Mouse (Mus musculus): ENCODE data around the gene Stard5.

Gene Stard5

DNA sequence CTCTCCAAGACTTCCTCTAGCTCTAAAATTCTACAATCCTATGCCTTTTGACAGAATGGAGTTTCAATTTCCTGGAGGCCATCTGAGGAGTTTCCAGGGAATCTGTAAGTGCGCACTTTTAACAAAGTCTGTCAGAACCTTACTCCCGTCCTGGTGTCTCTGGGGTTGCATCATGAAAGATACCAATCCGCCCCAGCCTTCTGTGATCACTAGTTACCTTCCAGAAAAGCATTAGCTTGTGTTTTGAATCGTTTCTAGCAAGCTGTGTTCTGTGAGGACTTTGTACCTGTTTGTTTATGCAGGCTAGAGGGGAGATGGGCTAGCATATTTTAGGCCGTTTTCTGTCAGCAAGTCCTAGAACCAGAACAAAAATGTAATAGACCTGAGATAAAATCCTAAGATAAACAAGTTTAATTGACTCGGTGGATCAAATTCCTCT, 942 bp downstream of the Stard5 start:
- no peak for DNase-seq (ENCODE audit: low read depth in 2 of 2, low spot score in 2 of 2)

GRCm38 (mm10) chr7:83633856-83634255, 2.1 kb downstream of the Stard5 start:
- no peak for DNase-seq (ENCODE audit: low read depth in 2 of 2, low spot score in 2 of 2)

DNA sequence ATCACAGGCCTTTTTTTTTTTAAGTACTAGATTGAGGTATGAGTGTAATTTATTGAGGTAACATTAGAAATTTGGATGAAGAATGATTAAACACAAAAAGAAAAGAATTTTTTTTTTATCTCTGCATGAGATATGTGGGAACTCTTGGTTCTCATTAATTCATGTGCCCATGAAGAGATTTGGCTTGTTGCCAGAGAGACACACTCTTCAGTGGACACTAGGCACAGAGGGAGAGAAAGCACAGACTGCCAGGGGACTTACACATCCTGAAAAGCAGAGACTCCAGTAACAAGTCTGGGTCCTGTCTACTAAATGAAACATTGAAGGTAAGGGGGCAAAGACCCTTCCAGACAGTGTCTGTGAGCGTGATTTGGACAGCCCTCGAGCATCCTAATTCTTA, 4.0 kb downstream of the Stard5 start:
- DNase-seq (ENCODE audit: low read depth in 2 of 2, low spot score in 2 of 2): no peak

DNA sequence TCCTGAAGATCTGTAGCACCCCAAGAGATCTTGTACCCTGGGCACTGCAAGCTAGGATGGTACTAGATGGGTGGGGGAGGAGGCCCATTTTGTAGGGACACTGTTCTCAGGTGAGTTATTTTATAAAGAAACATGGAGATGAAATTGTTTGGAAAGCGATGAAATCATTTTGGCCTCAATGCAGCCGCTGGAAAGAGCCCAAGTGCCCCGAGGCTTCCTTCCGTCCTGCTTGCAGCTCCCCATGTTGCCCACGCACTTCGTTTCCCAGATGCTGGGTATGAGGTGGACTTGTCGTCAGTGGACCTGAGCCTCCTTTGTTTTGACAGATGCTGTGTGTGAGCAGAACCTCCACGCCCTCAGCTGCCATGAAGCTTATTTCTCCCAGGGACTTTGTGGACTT, 4.7 kb downstream of the Stard5 start:
- DNase-seq (ENCODE audit: low read depth in 2 of 2, low spot score in 2 of 2): no peak

GRCm38 (mm10) chr7:83637781-83638583, 6.2 kb downstream of the Stard5 start:
- no peak for DNase-seq (ENCODE audit: low read depth in 2 of 2, low spot score in 2 of 2)

DNA sequence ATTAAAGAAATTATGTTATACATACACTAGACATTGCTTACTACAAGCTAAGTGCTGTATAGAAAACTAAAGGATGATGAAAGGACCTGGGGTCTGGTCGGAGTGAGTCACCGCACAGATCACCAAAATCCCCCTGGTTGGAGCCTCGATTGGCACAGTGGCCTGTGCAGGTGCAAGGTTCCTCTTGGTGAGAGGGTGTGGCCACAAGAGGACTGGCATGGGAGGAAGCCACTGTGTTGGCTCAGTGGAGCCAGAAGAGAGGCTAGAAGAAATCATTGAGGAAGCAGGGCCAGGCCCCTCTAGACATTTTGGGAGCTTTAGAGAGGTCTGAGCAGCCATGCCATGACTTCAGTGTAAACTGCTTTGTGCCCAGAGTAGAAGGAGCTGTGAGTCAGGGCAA, 7.3 kb downstream of the Stard5 start:
- DNase-seq (ENCODE audit: low read depth in 2 of 2, low spot score in 2 of 2): no peak

DNA sequence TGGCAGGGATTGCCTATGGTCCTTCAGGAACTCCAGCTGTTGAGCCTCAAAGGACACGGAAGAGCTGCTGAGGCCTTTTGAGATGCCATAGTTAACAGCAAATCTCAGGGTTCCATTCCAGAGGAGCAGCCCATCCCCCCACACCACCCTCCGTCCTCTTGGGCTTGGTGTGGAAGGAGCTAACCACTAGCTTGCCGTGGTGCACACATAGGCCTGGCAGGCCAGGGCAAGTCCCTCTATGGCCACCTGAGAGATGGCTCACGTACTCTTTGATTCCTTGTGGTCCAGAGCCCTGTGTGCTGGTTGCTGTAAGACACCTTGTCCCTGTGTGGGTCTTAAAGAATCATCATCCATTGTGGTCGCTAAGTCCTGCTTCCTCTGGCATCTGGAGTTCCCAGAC, 8.8 kb downstream of the Stard5 start:
- no peak for DNase-seq (ENCODE audit: low read depth in 2 of 2, low spot score in 2 of 2)

- no peak for DNase-seq (ENCODE audit: low read depth in 2 of 2, low spot score in 2 of 2)
Observed at GRCm38 (mm10) chr7:83641163-83641562, 9.4 kb downstream of the Stard5 start.

- DNase-seq (ENCODE audit: low read depth in 2 of 2, low spot score in 2 of 2): no peak
Observed at GRCm38 (mm10) chr7:83643581-83643980, 11.8 kb downstream of the Stard5 start.

DNA sequence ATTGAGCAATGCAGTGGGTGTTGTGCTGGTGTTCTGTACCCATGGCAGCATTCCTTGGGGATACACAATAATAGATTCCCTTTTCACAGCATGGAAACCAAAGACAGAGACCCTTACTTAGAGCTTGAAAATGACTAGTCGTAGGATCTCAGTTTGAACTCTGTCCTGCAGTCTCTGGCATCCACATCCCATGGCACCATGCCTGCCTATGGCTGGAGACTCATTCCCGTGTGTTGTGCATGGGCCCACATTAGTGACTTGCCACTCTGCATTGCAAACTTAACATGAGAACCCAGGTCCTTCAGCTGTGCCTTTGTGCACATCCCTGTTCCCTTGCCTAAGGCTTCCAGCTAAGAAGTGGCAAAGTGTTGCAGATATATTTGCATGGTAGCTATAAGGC, 13.0 kb downstream of the Stard5 start:
- DNase-seq (ENCODE audit: low read depth in 2 of 2, low spot score in 2 of 2): no peak

DNA sequence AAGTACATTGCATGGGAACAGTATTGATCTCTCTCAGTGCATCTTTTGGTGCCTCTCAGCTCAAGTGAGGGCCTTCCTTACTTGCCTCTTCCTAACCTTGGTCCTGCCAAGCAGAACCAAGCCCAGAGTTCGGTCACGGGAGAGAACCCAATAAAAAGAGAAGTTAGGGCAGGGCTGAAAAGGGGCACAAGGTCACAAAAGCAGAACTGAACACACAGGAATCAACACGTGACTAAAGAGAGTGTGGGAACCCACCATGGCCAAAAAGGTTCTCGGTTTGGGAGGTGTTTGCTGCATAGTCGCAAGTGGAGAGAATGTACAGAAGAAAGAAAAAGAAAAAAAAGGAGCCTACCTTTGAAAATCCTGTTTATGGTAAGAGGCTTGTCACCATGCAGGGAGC, 13.7 kb downstream of the Stard5 start:
- no peak for DNase-seq (ENCODE audit: low read depth in 2 of 2, low spot score in 2 of 2)

- DNase-seq (ENCODE audit: low read depth in 2 of 2, low spot score in 2 of 2): no peak
Observed at GRCm38 (mm10) chr7:83648807-83649206, 17.0 kb downstream of the Stard5 start.

GRCm38 (mm10) chr7:83650638-83651037, 18.9 kb downstream of the Stard5 start:
- DNase-seq (ENCODE audit: low read depth in 2 of 2, low spot score in 2 of 2): no peak

DNA sequence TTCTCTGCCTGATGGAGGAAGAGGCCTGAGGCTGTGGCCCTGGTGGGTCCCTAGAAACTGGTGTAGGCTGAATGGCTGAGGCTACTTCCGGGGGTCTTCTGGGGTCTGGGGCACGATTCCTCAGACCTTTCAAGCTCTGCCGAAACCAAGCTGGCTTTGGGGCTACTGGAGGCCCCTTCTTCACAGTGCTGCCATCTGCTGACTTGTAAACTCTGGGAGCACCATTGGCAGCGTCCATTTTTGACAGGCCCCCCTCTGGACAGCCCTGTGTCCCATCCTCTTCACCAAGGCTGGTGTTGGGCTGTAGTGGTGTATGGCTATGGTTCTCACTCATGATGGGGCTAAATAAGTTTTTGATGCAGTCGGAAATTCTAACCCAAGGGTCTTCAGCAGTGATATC, 20.7 kb downstream of the Stard5 start:
- DNase-seq (ENCODE audit: low read depth in 2 of 2, low spot score in 2 of 2): no peak

- no peak for DNase-seq (ENCODE audit: low read depth in 2 of 2, low spot score in 2 of 2)
Observed at GRCm38 (mm10) chr7:83653605-83654051, 21.9 kb downstream of the Stard5 start.

- DNase-seq (ENCODE audit: low read depth in 2 of 2, low spot score in 2 of 2): no peak
Observed at GRCm38 (mm10) chr7:83654196-83654595, 22.4 kb downstream of the Stard5 start.

DNA sequence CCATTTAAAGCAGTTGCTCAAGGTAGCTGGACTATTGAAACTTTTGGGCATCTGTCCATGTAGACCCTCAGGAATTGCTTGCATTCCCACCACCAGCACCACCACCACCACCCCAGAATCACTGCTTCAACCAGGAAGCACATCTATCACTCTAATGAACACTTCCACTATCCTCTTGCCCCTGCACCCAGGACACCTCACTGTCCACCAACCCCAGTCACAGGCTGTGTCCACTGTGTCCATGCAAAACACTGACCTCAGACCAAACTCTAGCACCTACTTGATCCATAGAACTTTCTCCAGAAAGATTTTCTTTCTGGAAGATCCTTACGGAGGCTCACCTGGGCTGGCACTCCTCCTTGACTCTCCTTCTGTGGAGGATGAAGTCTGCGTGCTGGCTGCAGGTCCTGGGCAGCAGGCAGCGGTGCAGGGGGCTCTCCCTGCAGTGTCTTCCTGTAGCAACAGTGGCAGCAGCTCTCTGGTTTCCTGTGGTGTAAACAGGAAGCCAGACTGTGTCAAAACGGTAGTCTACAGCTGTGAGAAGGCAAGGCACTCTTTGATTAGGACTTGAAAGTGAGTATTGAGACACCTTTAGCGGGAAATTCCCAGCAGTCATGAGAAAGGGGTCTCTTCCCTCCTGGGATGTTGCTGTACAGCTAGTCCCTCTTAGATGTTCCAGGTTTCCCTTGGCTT, 23.3 kb downstream of the Stard5 start:
- peak; percentile 76 to 77 for DNase-seq (ENCODE audit: low read depth in 2 of 2, low spot score in 2 of 2)

- no peak for DNase-seq (ENCODE audit: low read depth in 2 of 2, low spot score in 2 of 2)
Observed at GRCm38 (mm10) chr7:83658716-83659115, 27.0 kb downstream of the Stard5 start.

DNA sequence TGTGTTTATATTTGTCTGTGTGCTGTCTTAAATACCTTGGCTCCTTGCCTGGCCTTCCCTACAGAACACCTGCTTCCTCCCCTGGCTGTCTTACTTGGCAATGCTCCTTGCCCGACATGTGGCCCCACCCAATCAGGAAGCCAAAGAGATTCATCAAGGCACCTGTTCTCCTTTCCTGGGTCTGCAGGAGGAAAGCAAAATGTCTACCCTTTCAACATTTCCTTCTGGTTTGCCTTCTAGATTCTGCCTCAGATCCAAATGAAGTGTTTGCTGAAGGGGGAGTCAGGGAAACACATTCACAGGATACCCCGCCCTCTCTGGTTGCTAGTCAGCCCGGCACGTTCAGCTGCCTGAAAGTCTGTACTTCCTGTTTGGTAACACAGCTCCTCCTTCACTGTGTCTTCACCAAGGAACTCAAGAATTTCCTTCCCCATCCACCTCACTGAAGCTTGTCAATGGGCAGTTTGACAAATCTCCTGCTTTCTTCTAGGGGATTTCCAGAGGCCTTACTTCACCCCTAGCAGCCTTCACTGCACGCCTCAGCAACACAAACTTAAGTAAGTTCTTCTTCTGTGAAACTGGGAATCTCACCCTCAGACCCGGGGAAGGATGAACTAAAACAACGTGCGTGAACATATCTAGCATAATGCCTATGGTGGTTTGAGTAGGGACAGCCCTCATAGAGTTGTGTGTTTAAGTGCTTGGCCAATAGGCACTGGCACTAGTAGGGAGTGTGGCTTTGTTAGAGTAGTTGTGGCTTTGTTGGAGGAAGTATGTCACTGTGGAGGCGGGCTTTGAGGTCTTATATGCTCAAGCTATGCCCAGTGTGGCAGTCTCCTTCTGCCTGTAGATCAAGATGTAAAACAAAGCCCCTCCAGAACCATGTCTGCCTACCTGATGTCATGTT, 27.7 kb downstream of the Stard5 start:
- DNase-seq (ENCODE audit: low read depth in 2 of 2, low spot score in 2 of 2): peak; percentile 40 to 50

GRCm38 (mm10) chr7:83660273-83660691, 28.5 kb downstream of the Stard5 start:
- peak; percentile 64 to 73 for DNase-seq (ENCODE audit: low read depth in 2 of 2, low spot score in 2 of 2)

- no peak for DNase-seq (ENCODE audit: low read depth in 2 of 2, low spot score in 2 of 2)
Observed at GRCm38 (mm10) chr7:83661031-83661430, 29.3 kb downstream of the Stard5 start.
